Mouse (Mus musculus): ENCODE data around the gene Pard3b. TPM values are rescaled to one million over a fixed set of nuclear protein-coding genes. Genes with fewer than 3 reads are reported as not detected.

The Pard3b gene
- polyA plus RNA-seq, 1 experiment = 0.69 TPM

DNA sequence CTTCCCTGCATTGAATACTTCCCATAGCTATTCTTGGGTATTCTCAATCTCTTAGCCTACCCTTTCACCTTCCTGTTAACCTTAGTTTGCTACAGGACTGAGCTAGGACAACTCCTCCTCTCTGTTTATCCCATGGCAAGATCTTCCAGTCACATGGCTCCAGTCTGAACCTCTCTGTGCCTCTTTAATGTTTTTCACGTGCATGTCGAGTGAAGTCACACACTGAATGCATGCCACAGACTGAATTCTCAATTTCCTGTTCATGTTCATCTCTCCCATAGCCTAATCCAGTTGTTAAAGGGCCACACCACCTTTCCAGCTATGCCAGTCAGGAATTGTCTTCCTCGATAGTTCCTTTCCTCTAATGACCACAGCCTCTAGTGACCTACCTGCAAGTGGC lies 6.4 kb downstream of the Pard3b start:
- no peak for DNase-seq (ENCODE audit: low read depth in 1 of 2, low spot score in 2 of 2)
- Histone ChIP-seq H3K27ac (ENCODE audit: insufficient read depth, low read length) (no peak overlapping the region), H3K27me3 (ENCODE audit: control insufficient read depth, insufficient read depth, low read length) (no peaks in the 10 kb centered on the region), H3K4me1 (ENCODE audit: control insufficient read depth, insufficient read depth, insufficient read length) (no peaks in the 10 kb centered on the region), H3K4me3 (ENCODE audit: extremely low read depth, insufficient read depth, insufficient read length) (no peak overlapping the region), H3K36me3 (ENCODE audit: control insufficient read depth, insufficient read depth, low read length) (no peaks in the 10 kb centered on the region)
- 78% methylated on average over 3 of the region's 3 CpGs for WGBS
- TF ChIP-seq CTCF (IDR thresholded peaks at IDR 0.05; ENCODE audit: extremely low read depth, insufficient read depth, insufficient read length, insufficient replicate concordance) = no peak
- no peak for TF ChIP-seq POLR2A (IDR thresholded peaks at IDR 0.05; ENCODE audit: low read depth, low read length)

DNA sequence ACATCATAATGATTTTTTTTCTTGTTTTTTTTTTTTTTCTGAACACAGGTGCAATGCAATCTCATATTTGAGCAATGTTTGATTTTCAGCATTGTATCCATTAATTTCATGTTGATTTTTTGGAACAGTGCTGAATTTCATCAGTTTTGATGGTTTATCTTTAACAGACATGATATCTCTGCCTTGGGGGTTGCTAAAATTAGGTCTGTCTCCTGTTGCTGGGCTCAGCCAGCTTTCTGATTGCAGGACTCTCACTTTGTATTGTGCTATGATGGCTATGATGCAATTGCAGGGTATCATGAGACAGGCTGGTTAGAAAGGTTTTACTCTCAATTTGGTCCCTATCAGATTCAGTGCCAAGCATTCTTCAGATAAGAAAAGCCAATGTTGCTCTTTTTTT lies 11.3 kb downstream of the Pard3b start:
- H3K27ac ChIP-seq (ENCODE audit: insufficient read depth, low read length) = no peak overlapping the region
- no peak for TF ChIP-seq POLR2A (IDR thresholded peaks at IDR 0.05; ENCODE audit: low read depth, low read length)
- no peak for TF ChIP-seq CTCF (IDR thresholded peaks at IDR 0.05; ENCODE audit: extremely low read depth, insufficient read depth, insufficient read length, insufficient replicate concordance)

DNA sequence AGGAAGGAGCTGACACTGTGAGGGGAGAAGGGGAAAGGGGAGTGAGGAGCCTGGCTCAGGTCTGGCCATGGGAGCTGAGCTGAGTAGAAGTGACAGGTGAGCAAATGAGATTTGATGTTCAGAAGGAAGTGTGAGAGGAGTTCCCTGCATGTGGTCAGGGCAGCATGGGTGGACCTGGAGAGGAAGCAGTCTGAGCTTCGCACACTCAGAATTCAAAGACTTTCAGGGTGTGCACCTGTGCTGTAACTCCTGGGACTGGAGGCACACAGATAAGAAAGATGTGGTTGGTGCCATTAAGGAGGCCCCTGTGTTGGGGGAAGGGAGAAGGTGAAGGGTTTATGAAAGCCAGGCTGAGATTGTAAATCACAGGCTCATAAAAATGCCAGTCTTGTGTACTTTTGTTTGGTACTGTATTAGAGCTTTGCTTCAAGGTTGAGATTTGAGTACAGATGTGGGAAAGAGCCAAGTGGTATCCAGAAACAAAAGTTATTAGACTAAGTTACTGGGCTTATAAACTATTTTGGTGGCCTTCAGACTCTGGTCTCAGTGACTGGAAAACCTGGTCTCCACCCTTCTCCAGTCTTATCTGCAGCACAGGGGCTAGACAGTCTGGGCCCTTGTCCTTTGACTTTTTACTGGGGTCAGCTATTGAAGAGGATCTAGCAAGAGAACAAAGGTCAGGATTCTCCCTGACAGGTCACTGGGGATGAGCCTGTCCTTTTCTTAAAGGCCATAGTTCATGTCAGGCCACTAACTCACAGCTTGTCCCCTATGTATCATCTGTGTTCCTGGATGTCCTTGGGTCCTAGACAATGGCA lies 13.0 kb downstream of the Pard3b start:
- no peak overlapping the region for H3K27ac ChIP-seq (ENCODE audit: insufficient read depth, low read length)
- H3K27me3 ChIP-seq (ENCODE audit: control insufficient read depth, insufficient read depth, low read length) = no peaks in the 10 kb centered on the region
- WGBS = 54% methylated on average over 1 of the region's 1 CpGs
- no peaks in the 10 kb centered on the region for H3K36me3 ChIP-seq (ENCODE audit: control insufficient read depth, insufficient read depth, low read length)
- TF ChIP-seq CTCF (IDR thresholded peaks at IDR 0.05; ENCODE audit: extremely low read depth, insufficient read depth, insufficient read length, insufficient replicate concordance) (no peak), POLR2A (IDR thresholded peaks at IDR 0.05; ENCODE audit: low read depth, low read length) (no peak)
- no peak for DNase-seq (ENCODE audit: low read depth in 1 of 2, low spot score in 2 of 2)
- H3K4me3 ChIP-seq (ENCODE audit: extremely low read depth, insufficient read depth, insufficient read length) = no peak overlapping the region
- H3K4me1 ChIP-seq (ENCODE audit: control insufficient read depth, insufficient read depth, insufficient read length) = no peaks in the 10 kb centered on the region

More for the DNA sequence above, 11.3 kb downstream of the Pard3b start:
- H3K36me3 ChIP-seq (ENCODE audit: control insufficient read depth, insufficient read depth, low read length) = no peaks in the 10 kb centered on the region
- no peaks in the 10 kb centered on the region for H3K27me3 ChIP-seq (ENCODE audit: control insufficient read depth, insufficient read depth, low read length)
- DNase-seq (ENCODE audit: low read depth in 1 of 2, low spot score in 2 of 2) = no peak
- no peak overlapping the region for H3K4me3 ChIP-seq (ENCODE audit: extremely low read depth, insufficient read depth, insufficient read length)
- H3K4me1 ChIP-seq (ENCODE audit: control insufficient read depth, insufficient read depth, insufficient read length) = no peaks in the 10 kb centered on the region

DNA sequence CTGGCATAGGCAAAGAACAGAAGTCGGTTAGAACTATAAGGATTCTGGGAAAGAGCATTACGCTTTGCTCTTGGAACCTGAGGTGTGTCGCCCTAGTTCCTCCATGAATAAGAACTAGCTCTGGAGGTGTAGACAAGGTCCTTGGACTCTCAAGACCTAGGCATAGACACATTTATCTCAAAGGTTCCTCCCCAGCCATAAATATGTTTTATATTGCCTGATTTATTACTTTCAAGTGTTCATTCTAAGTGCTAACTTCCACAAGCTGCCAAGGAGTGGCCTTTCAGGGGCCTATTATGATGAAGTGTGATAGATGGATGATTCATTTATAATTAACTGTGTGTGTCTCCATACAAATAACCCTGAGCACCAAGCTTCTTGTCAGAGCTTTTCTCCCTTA lies 19.1 kb downstream of the Pard3b start:
- H3K4me1 ChIP-seq (ENCODE audit: control insufficient read depth, insufficient read depth, insufficient read length) = no peaks in the 10 kb centered on the region
- no peaks in the 10 kb centered on the region for H3K36me3 ChIP-seq (ENCODE audit: control insufficient read depth, insufficient read depth, low read length)
- no peaks in the 10 kb centered on the region for H3K27me3 ChIP-seq (ENCODE audit: control insufficient read depth, insufficient read depth, low read length)
- TF ChIP-seq CTCF (IDR thresholded peaks at IDR 0.05; ENCODE audit: extremely low read depth, insufficient read depth, insufficient read length, insufficient replicate concordance) = no peak
- no peak for DNase-seq (ENCODE audit: low read depth in 1 of 2, low spot score in 2 of 2)
- no peak overlapping the region for H3K4me3 ChIP-seq (ENCODE audit: extremely low read depth, insufficient read depth, insufficient read length)
- WGBS = 90% methylated on average over 3 of the region's 3 CpGs
- H3K27ac ChIP-seq (ENCODE audit: insufficient read depth, low read length) = no peak overlapping the region

DNA sequence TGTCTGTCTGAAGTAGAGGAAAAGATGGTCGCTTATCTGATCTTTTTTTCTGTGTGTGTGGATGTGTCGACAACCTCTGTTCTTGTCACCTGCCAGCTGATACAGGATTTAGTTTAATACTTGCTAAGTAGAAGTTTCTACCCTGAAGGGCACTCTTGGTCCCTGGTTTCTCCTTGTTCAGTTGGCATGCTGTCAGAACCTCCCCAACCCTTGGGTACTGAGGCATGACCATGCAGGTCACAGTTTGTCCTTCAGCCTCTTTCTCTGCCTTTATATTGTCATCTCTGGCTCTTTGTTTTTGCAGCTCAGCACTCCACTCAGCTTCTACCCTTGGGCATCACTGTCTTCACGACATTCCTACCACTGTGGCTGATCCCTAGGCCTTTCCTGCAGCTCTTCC lies 21.3 kb downstream of the Pard3b start:
- no peak for TF ChIP-seq CTCF (IDR thresholded peaks at IDR 0.05; ENCODE audit: extremely low read depth, insufficient read depth, insufficient read length, insufficient replicate concordance)
- Histone ChIP-seq H3K4me3 (ENCODE audit: extremely low read depth, insufficient read depth, insufficient read length) (no peak overlapping the region), H3K27me3 (ENCODE audit: control insufficient read depth, insufficient read depth, low read length) (no peaks in the 10 kb centered on the region), H3K4me1 (ENCODE audit: control insufficient read depth, insufficient read depth, insufficient read length) (no peaks in the 10 kb centered on the region), H3K27ac (ENCODE audit: insufficient read depth, low read length) (no peak overlapping the region), H3K36me3 (ENCODE audit: control insufficient read depth, insufficient read depth, low read length) (no peaks in the 10 kb centered on the region)
- no peak for DNase-seq (ENCODE audit: low read depth in 1 of 2, low spot score in 2 of 2)
- 83% methylated on average over 3 of the region's 3 CpGs for WGBS

DNA sequence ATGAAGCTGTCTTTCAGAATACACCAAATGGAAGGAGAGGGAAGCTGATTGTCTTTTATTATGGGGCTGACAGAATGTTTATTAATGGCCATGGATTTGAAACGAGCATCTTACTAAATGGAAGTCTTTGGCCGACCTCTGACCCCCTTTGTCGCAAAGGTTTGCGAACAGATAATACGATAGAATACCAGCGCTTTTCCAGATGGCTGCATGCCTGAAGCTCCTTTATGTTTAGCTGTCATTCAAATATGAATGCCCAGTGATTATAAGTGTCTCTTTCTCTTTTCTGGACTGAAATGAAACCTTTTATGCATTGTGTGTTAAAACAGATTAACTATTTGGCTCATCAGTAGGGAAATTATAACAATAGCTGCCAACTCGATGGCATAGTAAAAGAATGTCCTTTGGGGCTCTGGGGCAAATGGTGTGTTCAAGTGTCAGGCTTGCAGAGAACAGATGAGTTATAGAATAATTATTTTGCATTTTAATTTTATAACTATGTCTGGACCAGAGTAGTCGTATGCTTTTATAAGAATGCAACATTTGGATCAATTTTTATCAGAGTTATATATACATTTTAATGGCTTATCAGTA lies 46.7 kb downstream of the Pard3b start:
- WGBS = 85% methylated on average over 8 of the region's 8 CpGs
- H3K27ac ChIP-seq (ENCODE audit: insufficient read depth, low read length) = no peak overlapping the region
- H3K4me3 ChIP-seq (ENCODE audit: extremely low read depth, insufficient read depth, insufficient read length) = no peak overlapping the region
- no peaks in the 10 kb centered on the region for H3K4me1 ChIP-seq (ENCODE audit: control insufficient read depth, insufficient read depth, insufficient read length)
- no peak for DNase-seq (ENCODE audit: low read depth in 1 of 2, low spot score in 2 of 2)
- H3K36me3 ChIP-seq (ENCODE audit: control insufficient read depth, insufficient read depth, low read length) = no peaks in the 10 kb centered on the region
- no peaks in the 10 kb centered on the region for H3K27me3 ChIP-seq (ENCODE audit: control insufficient read depth, insufficient read depth, low read length)
- TF ChIP-seq POLR2A (IDR thresholded peaks at IDR 0.05; ENCODE audit: low read depth, low read length) = no peak
- no peak for TF ChIP-seq CTCF (IDR thresholded peaks at IDR 0.05; ENCODE audit: extremely low read depth, insufficient read depth, insufficient read length, insufficient replicate concordance)

DNA sequence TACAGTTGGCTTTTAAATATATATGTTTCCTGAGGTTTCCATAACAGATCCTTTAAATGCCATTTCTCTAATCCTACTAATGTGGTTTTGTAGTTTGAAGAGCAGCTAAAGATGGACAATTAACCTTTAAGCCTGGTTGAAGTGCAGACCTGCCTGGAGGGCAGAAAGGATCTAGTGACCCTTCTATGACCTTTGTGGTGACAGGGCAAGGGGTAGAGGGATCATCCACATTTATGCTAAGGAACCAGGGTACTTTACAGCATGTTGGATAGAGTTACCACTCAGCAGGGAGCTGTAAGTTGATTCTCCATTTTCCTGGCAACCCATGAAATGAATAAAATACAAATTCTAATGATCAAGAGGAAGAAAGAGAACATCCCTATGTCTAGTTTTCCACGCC lies 47.3 kb downstream of the Pard3b start:
- Histone ChIP-seq H3K27ac (ENCODE audit: insufficient read depth, low read length) (no peak overlapping the region), H3K36me3 (ENCODE audit: control insufficient read depth, insufficient read depth, low read length) (no peaks in the 10 kb centered on the region), H3K27me3 (ENCODE audit: control insufficient read depth, insufficient read depth, low read length) (no peaks in the 10 kb centered on the region), H3K4me3 (ENCODE audit: extremely low read depth, insufficient read depth, insufficient read length) (no peak overlapping the region), H3K4me1 (ENCODE audit: control insufficient read depth, insufficient read depth, insufficient read length) (no peaks in the 10 kb centered on the region)
- TF ChIP-seq CTCF (IDR thresholded peaks at IDR 0.05; ENCODE audit: extremely low read depth, insufficient read depth, insufficient read length, insufficient replicate concordance) = no peak
- no peak for TF ChIP-seq POLR2A (IDR thresholded peaks at IDR 0.05; ENCODE audit: low read depth, low read length)
- no peak for DNase-seq (ENCODE audit: low read depth in 1 of 2, low spot score in 2 of 2)
- WGBS = 80% methylated on average over 1 of the region's 1 CpGs

Measured in spleen, adult 2 months (tissue).